Mouse (Mus musculus) olfactory bulb, adult 2 months (tissue): ENCODE data around the gene Bcl2a1b.
"Not testable (repeated sequence)": the region's sequence is repeated elsewhere in the genome, so short reads cannot be mapped to it uniquely, and the experiment has no call there.

Source experiments
- CTCF ChIP-seq: fragments of 200-500 bp; IDR thresholded peaks from 2 replicates; pipeline ENCODE4 v1.5.1; 2012; ENCODE audit warnings: low read depth, mild to moderate bottlenecking, low read length, moderate library complexity; ENCODE audit not compliant: insufficient read depth
- POLR2A ChIP-seq: fragments of 200-500 bp; IDR thresholded peaks from 2 replicates; pipeline ENCODE4 v1.6.1; 2012; ENCODE audit warnings: mild to moderate bottlenecking, low read depth, low read length, moderate library complexity; ENCODE audit not compliant: insufficient read depth

DNA sequence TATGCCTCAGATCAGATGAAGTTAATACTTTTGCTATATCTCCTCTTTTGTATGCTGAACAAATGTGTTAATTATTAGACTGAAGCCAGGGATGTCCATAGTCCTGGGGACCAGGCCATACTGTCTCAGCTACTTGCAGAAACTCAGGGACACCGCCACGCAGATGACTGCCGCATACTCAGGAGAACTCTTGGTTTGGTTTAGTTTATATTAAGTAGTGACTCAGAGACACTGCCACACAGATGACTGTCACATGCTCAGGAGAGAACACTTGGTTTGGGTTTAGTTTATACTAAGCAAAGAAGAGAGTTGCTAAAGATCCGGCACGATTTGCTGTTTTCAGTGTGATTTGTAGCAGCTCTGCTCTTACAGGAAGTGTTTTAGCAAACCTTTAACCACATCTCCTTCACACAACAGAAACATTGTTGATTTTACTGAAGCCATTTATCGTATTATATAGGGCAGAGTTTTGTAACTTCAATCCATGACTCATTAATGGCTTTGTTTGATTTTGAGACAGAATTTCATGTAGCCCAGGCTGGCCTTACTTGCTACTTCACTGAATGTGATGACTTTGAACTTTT, 21.8 kb downstream of the Bcl2a1b start:
- not testable (repeated sequence) for TF ChIP-seq CTCF, POLR2A
